Mouse (Mus musculus) liver, postnatal 0 days (tissue): Measurements from ENCODE around the gene Cpeb3. TPM values are rescaled to one million over a fixed set of nuclear protein-coding genes. Genes with fewer than 3 reads are reported as not detected.
A peak's percentile ranks its signal among the peaks of the same experiment; 100 is the strongest.

Experiments
- ATAC-seq: fragments of 200-750 bp; cut with Nextera tagmentation; 2 replicates; pipeline ENCODE4 v1.8.0; 2017; ENCODE audit warnings: mild to moderate bottlenecking, moderate library complexity
- DNase-seq: peaks from one replicate; pipeline ENCODE4 v3.0.0-alpha.2; 2016
- H3K27ac ChIP-seq: fragments of 300-500 bp; sonication (generic); 2 replicates; pipeline ENCODE4 v1.5.1; 2014; ENCODE audit warnings: antibody characterized with exemption, moderate library complexity, mild to moderate bottlenecking, low read depth
- H3K27me3 ChIP-seq: fragments of 300-500 bp; sonication (generic); 2 replicates; pipeline ENCODE4 v1.6.1; 2014; ENCODE audit warnings: low read length, control low read depth, mixed read lengths; ENCODE audit not compliant: insufficient read depth
- H3K36me3 ChIP-seq: fragments of 300-500 bp; sonication (generic); replicated peaks from 2 replicates; pipeline ENCODE4 v1.6.1; 2014; ENCODE audit warnings: mild to moderate bottlenecking, control low read depth, low read length, moderate library complexity, mixed read lengths; ENCODE audit not compliant: insufficient read depth
- H3K4me1 ChIP-seq: fragments of 300-500 bp; sonication (generic); 2 replicates; pipeline ENCODE4 v1.6.1; 2014; ENCODE audit warnings: antibody characterized with exemption, mild to moderate bottlenecking, control low read depth; ENCODE audit not compliant: insufficient read depth
- H3K4me2 ChIP-seq: fragments of 300-500 bp; sonication (generic); 2 replicates; pipeline ENCODE4 v1.6.1; 2014; ENCODE audit warnings: low read depth, mild to moderate bottlenecking, low read length, moderate library complexity, mixed read lengths
- H3K4me3 ChIP-seq: fragments of 300-500 bp; sonication (generic); 2 replicates; pipeline ENCODE4 v1.5.1; 2014; ENCODE audit warnings: low read depth, low read length
- H3K9ac ChIP-seq: fragments of 300-500 bp; sonication (generic); replicated peaks from 2 replicates; pipeline ENCODE4 v1.6.1; 2014; ENCODE audit warnings: mild to moderate bottlenecking, moderate library complexity
- H3K9me3 ChIP-seq: fragments of 300-500 bp; sonication (generic); 2 replicates; pipeline ENCODE4 v1.6.1; 2016; ENCODE audit warnings: mild to moderate bottlenecking, control low read depth, low read length, mixed read lengths
- CTCF ChIP-seq: sonication (generic); IDR thresholded peaks from 2 replicates; pipeline ENCODE4 v1.5.1; 2016; ENCODE audit warnings: antibody characterized with exemption, low read depth
- EP300 ChIP-seq: IDR thresholded peaks from 2 replicates; pipeline ENCODE4 v1.6.1; 2016; ENCODE audit warnings: antibody characterized with exemption, low read depth, mild to moderate bottlenecking
- WGBS: fragments of 180-500 bp; shearing (Covaris S2); extraction: QIAGEN DNeasy Blood & Tissue Kit; methylation state at CpG from one replicate; pipeline ENCODE4 v1.1.7; 2014; ENCODE audit not compliant: insufficient replicate concordance; 5-methylcytosine and 5-hydroxymethylcytosine counted together
- polyA plus RNA-seq: library from polyadenylated mRNA; unstranded; fragments of >200 nt; fragmentation: Nextera tagmentation; extraction: Ambion mirVana; gene quantifications from 2 replicates; pipeline ENCODE4 v1.2.1, GENCODE M21; 2015

The Cpeb3 gene
- polyA plus RNA-seq, 1 experiment from 2014 or later = 2.1 TPM

DNA sequence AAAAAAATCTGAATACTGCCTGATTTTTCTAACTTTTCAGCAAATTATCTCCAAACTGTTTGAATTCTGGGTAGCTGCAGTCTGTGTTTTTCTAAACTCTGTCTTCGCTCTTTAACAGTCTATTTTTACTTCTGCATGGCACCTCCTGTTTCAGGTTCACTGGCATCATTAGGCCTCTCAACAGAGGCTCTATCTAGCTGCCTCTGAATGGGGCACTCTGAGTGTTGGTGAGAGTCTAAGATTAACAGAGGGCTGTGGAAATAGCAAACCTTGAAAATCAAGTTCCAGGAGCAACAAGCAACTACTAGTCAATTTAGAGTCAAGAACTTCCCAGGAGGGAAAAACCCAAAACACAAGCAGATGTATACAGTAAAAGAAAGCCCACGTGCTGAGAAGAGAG lies 8.5 kb downstream of the Cpeb3 start:
- DNase-seq = no peak
- no peaks in the 10 kb centered on the region for H3K27me3 ChIP-seq
- H3K27ac ChIP-seq = no peak overlapping the region
- 80% methylated on average over 2 of the region's 2 CpGs for WGBS
- ATAC-seq = no peak
- no peaks in the 10 kb centered on the region for H3K36me3 ChIP-seq
- no peak overlapping the region for H3K4me2 ChIP-seq
- no peak overlapping the region for H3K4me3 ChIP-seq
- no peak overlapping the region for H3K9ac ChIP-seq
- peaks cover 15% of the 10 kb centered on the region for H3K4me1 ChIP-seq
- H3K9me3 ChIP-seq = no peaks in the 10 kb centered on the region
- TF ChIP-seq CTCF (no peak), EP300 (no peak)

DNA sequence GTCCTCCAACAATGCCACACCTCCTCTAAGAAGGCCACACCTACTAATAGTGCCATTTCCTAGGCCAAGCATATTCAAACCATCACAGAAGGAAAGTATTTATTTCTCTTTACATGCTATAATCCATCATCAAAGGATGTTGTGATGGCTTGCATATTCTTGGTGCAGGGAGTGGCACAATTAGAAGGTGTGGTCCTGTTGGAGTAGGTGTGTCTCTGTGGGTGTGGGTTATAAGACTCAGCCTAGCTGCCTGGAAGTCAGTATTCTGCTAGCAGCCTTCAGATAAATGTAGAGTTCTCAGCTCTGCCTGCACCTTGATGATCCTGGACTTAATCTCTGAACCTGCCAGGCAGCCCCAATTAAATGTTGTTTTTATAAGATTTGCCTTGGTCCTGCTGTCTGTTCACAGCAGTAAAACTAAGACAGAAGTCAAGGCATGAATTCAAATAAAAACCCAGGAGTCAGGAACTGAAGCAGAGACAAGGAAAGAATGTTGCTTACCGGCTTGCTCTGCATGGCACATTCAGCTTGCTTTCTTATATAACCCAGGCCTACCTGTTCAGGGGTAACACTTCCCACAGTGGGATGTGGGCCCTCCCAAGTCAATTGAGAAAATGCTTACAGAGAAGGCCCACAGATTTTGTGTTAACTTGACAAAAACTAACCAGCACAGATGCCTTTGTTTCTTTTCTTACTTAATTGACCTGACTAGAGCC lies 10.1 kb downstream of the Cpeb3 start:
- H3K27me3 ChIP-seq = no peaks in the 10 kb centered on the region
- peak overlapping the region; percentile 23; the same call in 1 of the 2 replicates for H3K27ac ChIP-seq
- H3K4me2 ChIP-seq = peak overlapping the region; percentile 34; the same call in 1 of the 2 replicates
- DNase-seq (peak; percentile 13), ATAC-seq (peak; percentile 77)
- H3K36me3 ChIP-seq = no peaks in the 10 kb centered on the region
- H3K4me3 ChIP-seq = no peak overlapping the region
- WGBS = 88% methylated on average over 1 of the region's 1 CpGs
- TF ChIP-seq CTCF (no peak), EP300 (no peak)
- H3K9ac ChIP-seq = no peak overlapping the region
- peaks cover 11% of the 10 kb centered on the region for H3K4me1 ChIP-seq
- H3K9me3 ChIP-seq = no peaks in the 10 kb centered on the region

DNA sequence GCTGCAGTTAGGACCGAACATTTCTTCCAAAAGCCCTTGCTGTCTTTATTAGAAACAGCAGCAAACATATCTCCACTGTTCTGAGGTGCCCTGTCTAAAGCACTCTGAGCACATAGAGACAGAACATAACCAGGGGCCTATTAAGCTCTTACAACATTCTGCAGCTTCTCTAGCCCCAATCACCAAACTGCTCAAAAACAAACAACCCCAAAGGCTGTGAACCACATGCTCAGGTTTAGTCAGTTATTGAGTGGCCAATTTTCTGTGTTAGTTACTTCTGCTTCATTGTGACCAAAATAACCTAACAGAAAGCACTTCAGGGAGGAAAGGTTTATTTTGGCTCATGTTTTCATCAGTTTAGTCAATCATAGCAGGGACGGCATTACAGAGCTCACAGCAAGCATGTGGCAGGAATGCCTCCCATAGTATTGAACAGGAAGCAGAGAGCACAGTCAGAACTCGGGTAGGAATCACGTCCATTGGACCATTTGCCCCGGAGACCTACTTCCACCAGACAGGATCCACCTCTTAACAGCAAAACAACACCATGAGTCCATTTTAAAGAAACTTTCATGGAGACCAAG lies 15.8 kb downstream of the Cpeb3 start:
- DNase-seq (no peak), ATAC-seq (peak; percentile 87)
- H3K4me2 ChIP-seq = no peak overlapping the region
- H3K4me1 ChIP-seq = peaks cover 8% of the 10 kb centered on the region
- no peak for TF ChIP-seq EP300
- TF ChIP-seq CTCF = no peak
- no peaks in the 10 kb centered on the region for H3K27me3 ChIP-seq
- H3K4me3 ChIP-seq = no peak overlapping the region
- peak overlapping the region; percentile 61 for H3K27ac ChIP-seq
- no peaks in the 10 kb centered on the region for H3K9me3 ChIP-seq
- H3K36me3 ChIP-seq = no peaks in the 10 kb centered on the region
- no peak overlapping the region for H3K9ac ChIP-seq
- WGBS = 54% methylated on average over 5 of the region's 5 CpGs

DNA sequence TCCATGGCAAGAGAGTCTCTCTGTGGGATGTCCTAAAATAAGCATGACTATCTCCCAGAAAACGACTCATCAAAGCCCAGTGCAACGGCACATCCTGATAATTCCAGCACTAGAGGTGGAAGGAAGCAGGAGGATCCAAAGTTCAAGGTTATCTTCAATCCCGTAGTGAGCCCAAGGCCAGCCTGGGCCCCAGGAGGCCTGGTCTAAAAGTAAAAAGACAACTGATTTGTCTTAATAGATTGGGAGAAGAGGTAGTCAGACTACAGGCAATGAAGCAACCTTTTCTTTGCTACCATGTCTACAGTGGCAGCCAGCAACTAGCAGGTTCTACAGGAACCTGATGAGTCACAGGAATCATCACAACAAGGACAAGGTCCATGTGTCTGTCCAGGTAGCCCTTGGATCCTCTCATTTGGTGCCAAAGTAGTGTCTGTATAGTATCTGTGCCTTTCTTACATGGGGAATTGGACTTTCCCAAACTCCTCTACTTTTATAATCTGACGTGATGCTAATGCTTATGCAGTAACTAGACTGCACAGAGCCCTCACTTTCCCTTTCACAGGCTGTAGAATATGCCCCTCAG lies 19.9 kb downstream of the Cpeb3 start:
- ATAC-seq (peak; percentile 72), DNase-seq (no peak)
- H3K4me2 ChIP-seq = no peak overlapping the region
- H3K27ac ChIP-seq = peak overlapping the region; percentile 81
- no peak overlapping the region for H3K9ac ChIP-seq
- peaks cover 8% of the 10 kb centered on the region for H3K4me1 ChIP-seq
- H3K9me3 ChIP-seq = no peaks in the 10 kb centered on the region
- H3K27me3 ChIP-seq = no peaks in the 10 kb centered on the region
- 61% methylated on average over 4 of the region's 4 CpGs for WGBS
- no peak for TF ChIP-seq EP300
- TF ChIP-seq CTCF = no peak
- H3K36me3 ChIP-seq = no peaks in the 10 kb centered on the region
- no peak overlapping the region for H3K4me3 ChIP-seq

DNA sequence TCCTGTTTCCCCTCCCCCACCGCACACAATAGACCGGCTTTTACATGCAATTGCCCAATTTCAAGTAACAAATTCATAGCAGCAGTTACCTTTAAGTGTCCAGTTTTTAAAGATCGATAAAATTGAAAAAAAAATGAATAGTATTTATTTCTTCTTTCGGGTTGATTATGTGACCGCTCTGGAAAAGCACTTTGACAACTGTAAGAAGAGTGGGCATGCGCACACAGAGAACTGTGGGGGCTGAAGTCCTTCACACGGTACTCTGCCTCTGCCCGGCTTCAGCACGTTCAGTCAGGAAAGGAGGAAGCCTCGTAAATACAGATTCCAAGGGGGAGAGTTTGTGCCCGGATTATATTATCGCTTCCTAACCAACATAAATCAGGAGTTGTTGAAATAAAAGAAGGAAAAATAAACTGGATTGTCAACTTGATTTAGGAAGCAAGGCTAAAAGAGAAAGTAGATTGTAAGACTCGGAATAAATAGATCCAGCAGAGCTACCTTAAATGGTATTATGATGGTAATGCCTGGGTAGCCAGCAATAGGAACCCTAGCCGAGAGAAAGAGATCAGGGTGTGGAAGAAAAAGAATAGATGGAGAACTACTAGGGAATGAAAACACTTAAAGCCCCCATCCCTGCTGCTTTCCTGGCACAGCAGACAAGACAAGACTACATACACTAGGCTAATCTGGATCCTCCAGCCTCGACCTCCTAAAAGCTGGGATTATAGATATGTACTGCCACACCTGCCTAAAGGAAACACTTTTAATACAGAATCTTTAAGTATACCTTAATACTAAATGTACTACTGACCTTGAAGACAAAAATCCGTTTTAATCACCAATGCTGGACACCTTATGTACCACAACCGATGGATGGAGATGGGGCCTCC lies 30.3 kb downstream of the Cpeb3 start:
- Histone ChIP-seq H3K36me3 (no peaks in the 10 kb centered on the region), H3K4me1 (peaks cover 30% of the 10 kb centered on the region), H3K9ac (peak overlapping the region; percentile 55; the same call in 1 of the 2 replicates), H3K27me3 (peaks cover 26% of the 10 kb centered on the region), H3K4me2 (peak overlapping the region; percentile 70), H3K4me3 (peak overlapping the region; percentile 50), H3K9me3 (no peaks in the 10 kb centered on the region), H3K27ac (peak overlapping the region; percentile 49)
- peak; percentile 73 for ATAC-seq
- WGBS = 14% methylated on average over 17 of the region's 17 CpGs
- peak; percentile 93 for TF ChIP-seq EP300
- TF ChIP-seq CTCF = no peak
- DNase-seq = peak; percentile 61
